Mouse (Mus musculus) midbrain, embryonic 14.5 days (tissue): ENCODE results near the gene Oas1e. TPM values are rescaled to one million over a fixed set of nuclear protein-coding genes. Genes with fewer than 3 reads are reported as not detected.
"Not testable (repeated sequence)": the region's sequence is repeated elsewhere in the genome, so short reads cannot be mapped to it uniquely, and the experiment has no call there.

Experiments
- ATAC-seq: fragments of 200-750 bp; cut with Nextera tagmentation; 2 replicates; pipeline ENCODE4 v1.8.0; 2017; ENCODE audit warnings: moderate number of reproducible peaks, moderate library complexity; ENCODE audit not compliant: low FRiP score, low TSS enrichment
- DNase-seq: peaks from one replicate; pipeline ENCODE4 v3.0.0-alpha.2; 2015
- H3K27ac ChIP-seq: fragments of 300-500 bp; sonication (generic); replicated peaks from 2 replicates; pipeline ENCODE4 v1.5.1; 2014; ENCODE audit warnings: mild to moderate bottlenecking, low read depth, low read length, moderate library complexity
- H3K27me3 ChIP-seq: fragments of 300-500 bp; sonication (generic); 2 replicates; pipeline ENCODE4 v1.6.1; 2014; ENCODE audit warnings: low read length, control low read depth, mixed read lengths; ENCODE audit not compliant: control insufficient read depth, insufficient read depth
- H3K36me3 ChIP-seq: fragments of 300-500 bp; sonication (generic); 2 replicates; pipeline ENCODE4 v1.6.1; 2014; ENCODE audit warnings: low read length, control low read depth; ENCODE audit not compliant: control insufficient read depth, insufficient read depth
- H3K4me1 ChIP-seq: fragments of 300-500 bp; sonication (generic); 2 replicates; pipeline ENCODE4 v1.6.1; 2014; ENCODE audit warnings: mild to moderate bottlenecking, antibody characterized with exemption, low read length, control low read depth; ENCODE audit not compliant: control insufficient read depth, insufficient read depth
- H3K4me2 ChIP-seq: fragments of 300-500 bp; sonication (generic); 2 replicates; pipeline ENCODE4 v1.6.1; 2014; ENCODE audit warnings: mild to moderate bottlenecking, low read length, moderate library complexity
- H3K4me3 ChIP-seq: fragments of 300-500 bp; sonication (generic); replicated peaks from 2 replicates; pipeline ENCODE4 v1.5.1; 2014; ENCODE audit warnings: low read depth, low read length
- H3K9ac ChIP-seq: fragments of 300-500 bp; sonication (generic); replicated peaks from 2 replicates; pipeline ENCODE4 v1.6.1; 2014; ENCODE audit warnings: mild to moderate bottlenecking, low read length, moderate library complexity
- H3K9me3 ChIP-seq: fragments of 300-500 bp; sonication (generic); 2 replicates; pipeline ENCODE4 v1.6.1; 2016; ENCODE audit warnings: low read length, control low read depth, mixed read lengths; ENCODE audit not compliant: control insufficient read depth
- WGBS: fragments of 180-500 bp; shearing (Covaris S2); extraction: QIAGEN DNeasy Blood & Tissue Kit; methylation state at CpG from one replicate; pipeline ENCODE4 v1.1.7; 2014; 5-methylcytosine and 5-hydroxymethylcytosine counted together
- polyA plus RNA-seq: library from polyadenylated mRNA; unstranded; fragments of >200 nt; fragmentation: Nextera tagmentation; extraction: Ambion mirVana; gene quantifications from 2 replicates; pipeline ENCODE4 v1.2.1, GENCODE M21; 2014

Oas1e gene
- polyA plus RNA-seq, 1 experiment from 2014 or later = 0.12 TPM

DNA sequence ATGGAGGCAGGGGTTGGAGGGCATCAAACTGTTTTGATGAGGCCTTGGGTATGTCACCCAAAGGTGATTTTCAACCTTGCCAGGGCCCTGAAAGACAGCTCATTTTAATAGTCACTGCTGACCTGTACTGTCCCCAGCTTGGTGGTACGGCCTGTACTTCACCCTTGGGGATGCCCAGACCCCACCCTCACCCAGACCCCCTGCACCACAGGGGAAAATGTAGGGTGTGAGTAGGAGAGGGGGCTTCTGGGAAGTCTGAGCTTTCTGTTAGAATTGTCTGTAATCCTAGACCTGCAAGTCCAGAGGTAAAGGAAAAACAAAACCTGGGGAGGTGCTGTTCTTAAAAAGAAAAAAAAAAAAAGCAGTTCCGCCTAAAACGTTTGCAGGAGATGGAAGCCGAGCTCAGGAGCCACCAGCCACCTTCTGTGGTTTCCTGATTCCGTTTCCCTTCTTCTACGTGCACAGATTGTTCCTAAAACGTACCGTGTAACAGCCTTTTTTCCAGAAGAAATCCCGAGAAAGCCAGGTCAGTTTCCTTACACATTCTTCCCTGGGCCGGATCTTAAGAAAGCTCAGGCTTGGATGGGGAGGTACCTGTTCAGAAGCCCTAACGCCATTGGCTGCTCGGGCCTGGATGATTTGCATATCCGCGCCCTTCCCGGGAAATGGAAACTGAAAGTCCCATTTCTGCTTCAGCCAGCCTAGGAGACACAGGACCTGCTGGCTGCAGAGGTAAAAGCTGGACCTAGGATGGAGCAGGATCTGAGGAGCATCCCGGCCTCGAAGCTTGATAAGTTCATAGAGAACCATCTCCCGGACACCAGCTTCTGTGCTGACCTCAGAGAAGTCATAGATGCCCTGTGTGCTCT, 16.9 kb upstream of the Oas1e start, which contains the start of gene Oas1c:
Gene Oas1c (minus strand): TSS at position 564 of the 869 bp plus-strand sequence.
- Histone ChIP-seq H3K27me3 (no peaks in the 10 kb centered on the region), H3K4me2 (peak within 1 kb of the TSS; percentile 52), H3K36me3 (no peaks in the 10 kb centered on the region), H3K4me1 (peaks cover 3% of the 10 kb centered on the region; the same call in 1 of the 2 replicates), H3K27ac (peak within 1 kb of the TSS; percentile 70), H3K4me3 (peak within 1 kb of the TSS; percentile 15), H3K9ac (peak within 1 kb of the TSS; percentile 46; the same call in 1 of the 2 replicates), H3K9me3 (no peaks in the 10 kb centered on the region)
- 7% methylated on average over 18 of the region's 18 CpGs for whole genome bisulfite sequencing
- DNase-seq = peak; percentile 90
- ATAC-seq = peak; percentile 53; the same call in 1 of the 2 replicates

DNA sequence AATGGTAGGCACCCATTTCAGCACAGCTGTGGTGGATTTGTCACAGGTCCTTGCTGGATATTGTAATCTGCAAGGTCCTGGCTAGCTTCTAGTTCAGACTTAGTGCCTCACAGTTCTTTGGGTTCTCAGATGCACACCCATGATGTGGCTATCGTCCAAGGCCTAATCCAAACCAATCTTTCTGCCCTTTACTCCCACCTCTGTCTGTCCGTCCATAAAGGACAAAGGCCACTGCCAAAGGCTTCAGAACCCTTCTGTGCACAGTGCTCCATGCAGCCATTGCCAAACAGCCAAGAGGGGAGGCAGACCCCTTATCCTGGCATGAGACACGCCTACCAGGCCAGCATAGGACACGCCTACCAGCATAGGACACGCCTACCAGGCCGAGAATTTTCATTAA, 13.8 kb upstream of the Oas1e start:
- H3K27ac ChIP-seq = no peak overlapping the region
- no peaks in the 10 kb centered on the region for H3K36me3 ChIP-seq
- no peak overlapping the region for H3K9ac ChIP-seq
- H3K9me3 ChIP-seq = no peaks in the 10 kb centered on the region; the same call in 1 of the 2 replicates
- WGBS = 37% methylated on average over 6 of the region's 6 CpGs
- H3K4me2 ChIP-seq = no peak overlapping the region
- DNase-seq (no peak), ATAC-seq (no peak)
- peaks cover 3% of the 10 kb centered on the region; the same call in 1 of the 2 replicates for H3K4me1 ChIP-seq
- no peak overlapping the region for H3K4me3 ChIP-seq
- no peaks in the 10 kb centered on the region for H3K27me3 ChIP-seq

DNA sequence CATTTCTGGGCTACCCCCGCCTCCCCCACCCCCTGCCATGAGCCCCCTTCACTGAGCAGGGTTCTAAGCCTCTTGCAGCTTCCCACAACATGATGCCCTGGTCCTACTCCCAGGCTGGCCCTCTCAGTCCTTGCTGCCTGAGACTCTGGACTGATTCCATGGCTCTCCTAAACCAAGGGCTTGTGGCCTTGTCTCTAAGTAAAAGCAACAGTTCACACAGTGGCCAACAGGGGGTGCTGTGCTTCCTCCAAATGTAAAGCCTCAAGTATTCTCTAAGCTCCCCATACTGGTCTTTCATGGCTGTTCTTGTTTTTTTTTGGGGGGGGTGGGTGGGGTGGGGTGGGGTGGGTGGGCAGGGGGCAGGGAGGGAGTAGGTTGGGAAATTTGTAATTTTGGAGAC, 11.1 kb upstream of the Oas1e start:
- H3K9me3 ChIP-seq = no peaks in the 10 kb centered on the region; the same call in 1 of the 2 replicates
- no peak overlapping the region for H3K4me3 ChIP-seq
- H3K9ac ChIP-seq = no peak overlapping the region
- ATAC-seq (no peak), DNase-seq (peak; percentile 67)
- no peaks in the 10 kb centered on the region for H3K36me3 ChIP-seq
- WGBS = 89% methylated on average over 1 of the region's 1 CpGs
- no peak overlapping the region for H3K4me2 ChIP-seq
- H3K27me3 ChIP-seq = no peaks in the 10 kb centered on the region
- no peak overlapping the region for H3K27ac ChIP-seq
- no peaks in the 10 kb centered on the region for H3K4me1 ChIP-seq

DNA sequence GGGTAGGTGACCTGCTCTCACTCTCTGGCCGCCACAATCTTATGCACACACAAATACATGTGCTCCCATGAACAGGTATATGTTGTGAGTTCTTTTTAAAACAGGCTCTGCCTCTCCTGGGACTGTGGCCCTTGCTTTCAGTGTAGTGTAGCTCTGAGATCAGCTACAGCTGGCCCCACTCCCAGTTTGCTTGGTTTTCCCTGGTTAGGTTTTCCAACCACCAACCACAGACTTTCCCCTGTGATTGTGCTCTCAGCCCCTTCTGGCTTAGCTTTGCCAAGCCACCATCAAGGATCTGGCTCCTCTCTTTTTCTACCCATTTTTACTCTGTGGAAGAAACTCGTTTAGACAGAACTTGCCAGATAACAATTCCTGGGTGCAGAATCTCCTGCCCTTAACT, 8.3 kb upstream of the Oas1e start:
- Histone ChIP-seq H3K4me1 (no peaks in the 10 kb centered on the region), H3K4me3 (no peak overlapping the region), H3K36me3 (no peaks in the 10 kb centered on the region), H3K9ac (no peak overlapping the region), H3K4me2 (no peak overlapping the region), H3K27ac (no peak overlapping the region), H3K9me3 (no peaks in the 10 kb centered on the region; the same call in 1 of the 2 replicates), H3K27me3 (no peaks in the 10 kb centered on the region)
- no peak for ATAC-seq
- DNase-seq = no peak
- WGBS = 88% methylated on average over 2 of the region's 2 CpGs

DNA sequence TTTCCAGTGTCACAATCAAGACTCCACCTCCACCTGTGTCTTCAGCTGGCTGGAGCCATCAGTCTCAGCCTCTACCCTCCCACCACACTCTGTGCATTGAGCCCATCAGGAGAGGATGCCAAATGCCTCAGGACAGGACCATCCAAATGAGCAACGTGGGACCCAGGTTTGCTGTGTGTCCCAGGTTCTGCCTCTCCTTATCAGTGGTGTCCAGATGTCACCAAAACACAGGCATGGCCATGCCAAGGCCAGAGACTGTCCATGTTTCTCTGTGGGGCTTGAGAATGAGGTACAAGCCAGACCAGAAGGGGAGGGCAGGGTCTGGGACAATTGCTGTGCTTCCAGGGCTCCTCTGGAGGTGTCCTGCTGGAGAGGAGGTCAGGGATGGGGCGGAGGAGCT, 3.6 kb upstream of the Oas1e start:
- H3K36me3 ChIP-seq, H3K9ac ChIP-seq, H3K27ac ChIP-seq, DNase-seq, H3K4me1 ChIP-seq, H3K4me2 ChIP-seq, H3K4me3 ChIP-seq, H3K9me3 ChIP-seq, H3K27me3 ChIP-seq, ATAC-seq: not testable (repeated sequence)
- 57% methylated on average over 2 of the region's 2 CpGs for WGBS

DNA sequence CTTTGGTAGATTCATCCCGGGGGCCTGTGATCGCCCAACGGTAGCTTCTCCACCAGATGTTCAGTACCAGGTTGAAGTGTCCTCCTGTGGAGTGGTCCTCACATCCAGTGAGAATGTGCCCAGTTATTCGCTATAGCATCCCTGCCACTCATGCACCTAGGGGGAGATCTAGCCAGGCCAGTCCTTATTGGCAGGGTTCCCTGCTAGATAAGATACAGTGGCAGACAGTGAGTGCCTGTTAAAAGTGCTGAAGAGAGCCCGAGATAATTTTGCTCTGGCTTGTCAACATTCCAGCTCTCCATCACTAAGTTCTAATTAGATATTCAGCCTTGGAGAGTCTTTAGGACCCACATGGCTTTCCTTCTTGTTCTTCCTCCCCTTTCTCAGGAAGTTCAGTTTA, 2.8 kb upstream of the Oas1e start:
- H3K27me3 ChIP-seq, H3K4me3 ChIP-seq, H3K36me3 ChIP-seq, H3K9me3 ChIP-seq, DNase-seq, H3K4me1 ChIP-seq, ATAC-seq, H3K27ac ChIP-seq, H3K4me2 ChIP-seq, H3K9ac ChIP-seq: not testable (repeated sequence)
- WGBS = 78% methylated on average over 5 of the region's 5 CpGs

DNA sequence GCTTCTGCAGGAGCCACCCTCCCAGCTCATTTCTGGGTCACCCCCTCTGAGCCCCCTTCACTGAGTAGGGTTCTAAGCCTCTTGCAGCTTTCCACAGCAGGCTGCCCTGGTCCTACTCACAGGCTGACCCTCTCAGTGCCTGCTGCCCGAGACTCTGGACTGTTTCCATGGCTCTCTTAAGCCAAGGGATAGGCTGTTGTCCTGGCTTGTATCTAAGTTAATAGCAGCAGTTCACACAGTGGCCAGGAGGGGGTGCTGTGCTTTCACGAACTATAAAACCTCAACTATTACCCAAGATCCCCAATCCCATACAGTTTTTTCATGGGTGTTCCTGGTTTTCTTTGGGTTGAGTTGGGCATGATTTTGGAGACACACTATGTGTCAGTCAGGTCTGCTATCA, 2.3 kb downstream of the Oas1e start:
- DNase-seq (peak; percentile 73), ATAC-seq (no peak)
- WGBS = 25% methylated on average over 2 of the region's 2 CpGs
- Histone ChIP-seq H3K9me3 (no peaks in the 10 kb centered on the region), H3K27me3 (no peaks in the 10 kb centered on the region), H3K4me2 (no peak overlapping the region), H3K36me3 (no peaks in the 10 kb centered on the region), H3K9ac (no peak overlapping the region), H3K4me1 (no peaks in the 10 kb centered on the region), H3K4me3 (no peak overlapping the region), H3K27ac (no peak overlapping the region)

DNA sequence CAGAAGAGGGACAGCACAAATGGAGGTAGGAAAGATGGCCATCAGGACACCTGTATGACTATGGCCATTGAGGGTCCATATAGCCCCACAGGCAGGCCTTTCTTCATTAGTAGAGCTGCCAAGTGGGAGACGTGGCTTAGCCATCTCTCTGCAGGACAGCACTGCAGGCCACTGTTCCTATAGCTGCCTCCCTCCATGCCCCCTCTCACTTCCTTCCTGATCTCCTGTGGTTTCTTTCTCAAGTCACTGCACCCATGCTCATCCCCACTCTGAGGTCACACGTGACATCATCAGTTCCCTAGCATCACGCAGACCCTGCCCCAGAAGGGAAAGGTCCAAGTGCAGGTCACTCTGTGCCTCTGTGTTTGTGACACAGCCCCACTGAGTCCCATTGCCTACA, 8.3 kb downstream of the Oas1e start:
- no peak overlapping the region for H3K27ac ChIP-seq
- no peak for DNase-seq
- 59% methylated on average over 3 of the region's 3 CpGs for WGBS

DNA sequence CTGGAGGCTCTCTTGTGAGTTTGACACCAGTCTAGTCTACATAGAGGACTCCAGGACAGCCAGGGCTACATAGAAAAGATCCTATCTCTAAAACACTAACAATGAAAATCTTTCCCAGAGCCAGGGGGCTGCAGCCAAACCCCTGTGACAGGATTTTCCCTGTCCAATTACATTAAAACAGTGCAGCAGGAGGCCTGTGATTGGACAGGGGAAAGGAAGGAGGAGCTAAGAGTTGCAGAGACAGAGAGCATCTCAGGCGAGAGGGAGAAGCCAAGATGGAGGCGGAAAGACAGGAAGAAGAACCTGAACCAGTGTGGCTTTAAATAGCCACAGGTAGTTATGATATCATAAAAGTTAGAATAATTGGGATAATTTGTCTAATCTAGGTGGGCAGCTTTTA, 12.9 kb downstream of the Oas1e start:
- no peak for DNase-seq
- ATAC-seq = no peak
- 76% methylated on average over 2 of the region's 2 CpGs for WGBS
- Histone ChIP-seq H3K4me2 (no peak overlapping the region), H3K9me3 (no peaks in the 10 kb centered on the region), H3K36me3 (no peaks in the 10 kb centered on the region), H3K4me1 (no peaks in the 10 kb centered on the region), H3K27ac (no peak overlapping the region), H3K9ac (no peak overlapping the region), H3K4me3 (no peak overlapping the region), H3K27me3 (no peaks in the 10 kb centered on the region)

More for the DNA sequence above, 8.3 kb downstream of the Oas1e start:
- H3K9ac ChIP-seq = no peak overlapping the region
- no peak overlapping the region for H3K4me2 ChIP-seq
- H3K9me3 ChIP-seq = no peaks in the 10 kb centered on the region
- H3K4me1 ChIP-seq = no peaks in the 10 kb centered on the region
- no peaks in the 10 kb centered on the region for H3K27me3 ChIP-seq
- no peak overlapping the region for H3K4me3 ChIP-seq
- ATAC-seq = no peak
- no peaks in the 10 kb centered on the region for H3K36me3 ChIP-seq
